Mouse (Mus musculus): ENCODE results near the gene Zfp369. TPM values are rescaled to one million over a fixed set of nuclear protein-coding genes. Genes with fewer than 3 reads are reported as not detected.

The Zfp369 gene
- polyA plus RNA-seq (2014; fragmentation: Illumina TruSeq; extraction: RNeasy Lipid Tissue Mini Kit (QIAGEN cat#74804); ENCODE audit: low read depth, low replicate concordance), result 17.2 TPM

DNA sequence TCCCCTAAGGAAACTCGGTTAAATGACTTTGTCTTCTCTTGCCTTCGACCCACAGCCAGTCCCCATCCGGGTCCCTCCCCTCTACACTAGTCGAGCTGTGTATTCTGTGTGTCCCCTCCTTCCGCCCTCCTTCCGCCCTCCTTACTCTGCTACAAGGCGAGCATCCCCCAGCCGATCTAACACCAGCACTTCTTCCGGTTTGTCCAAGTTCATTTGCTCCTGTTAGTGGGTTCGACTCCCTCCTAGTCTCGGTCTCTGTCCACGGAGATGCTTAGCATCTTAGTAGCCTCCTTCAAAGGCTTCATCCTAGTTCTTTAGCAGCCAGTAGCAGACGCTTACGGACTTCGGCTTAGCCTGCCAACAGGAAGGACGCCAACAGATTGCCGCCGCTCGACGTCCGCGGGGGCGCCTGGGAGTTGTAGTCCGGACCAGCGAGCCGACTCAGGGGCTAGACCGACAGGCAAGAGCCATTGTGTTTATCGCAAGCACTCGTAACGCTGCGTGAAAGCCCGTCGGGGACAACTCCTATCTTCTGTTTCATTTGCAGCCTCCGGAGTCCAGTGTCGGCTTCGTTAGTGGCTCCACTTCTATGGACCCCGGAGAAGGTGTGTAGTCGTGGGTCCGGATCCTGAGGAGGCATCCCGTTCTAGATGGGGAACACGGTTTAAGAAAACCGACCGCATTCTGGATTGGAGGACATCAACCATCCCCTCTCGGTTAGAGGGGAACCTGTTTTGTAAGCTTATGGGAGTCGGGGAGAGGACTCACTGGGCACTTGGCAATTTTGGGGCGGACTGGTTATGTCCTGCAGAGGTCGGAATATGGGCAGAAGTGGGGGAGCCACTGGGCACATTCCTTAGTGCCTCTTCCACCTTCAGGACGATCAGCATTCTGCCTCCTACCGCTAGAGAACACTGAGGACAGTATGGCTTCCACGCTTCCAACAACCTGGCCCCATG is at the start of gene Zfp369:
TSS of gene Zfp369 (plus strand) at position 432 of the 959 bp plus-strand sequence.

GRCm38 (mm10) chr13:65259239-65259638 is 19.4 kb upstream of the Zfp369 start, which contains the start of gene Gm10775:
Gene Gm10775 (plus strand): TSS chr13:65259539.

Other genes with a start within 250 kb of the Zfp369 start
- gene Spata31d1c, start 245.8 kb upstream of the Zfp369 start, polyA plus RNA-seq (2014; fragmentation: Illumina TruSeq; extraction: RNeasy Lipid Tissue Mini Kit (QIAGEN cat#74804); ENCODE audit: low read depth, low replicate concordance), result 0.31 TPM
- gene Prss47, start 226.1 kb upstream of the Zfp369 start, polyA plus RNA-seq (2014; fragmentation: Illumina TruSeq; extraction: RNeasy Lipid Tissue Mini Kit (QIAGEN cat#74804); ENCODE audit: low read depth, low replicate concordance), result not detected
- 36.1 TPM for gene Mfsd14b, start 165.8 kb upstream of the Zfp369 start, polyA plus RNA-seq (2014; fragmentation: Illumina TruSeq; extraction: RNeasy Lipid Tissue Mini Kit (QIAGEN cat#74804); ENCODE audit: low read depth, low replicate concordance)
- not detected for gene Olfr465-ps1, start 140.7 kb upstream of the Zfp369 start, polyA plus RNA-seq (2014; fragmentation: Illumina TruSeq; extraction: RNeasy Lipid Tissue Mini Kit (QIAGEN cat#74804); ENCODE audit: low read depth, low replicate concordance)
- gene Olfr466, start 128.6 kb upstream of the Zfp369 start, polyA plus RNA-seq (2014; fragmentation: Illumina TruSeq; extraction: RNeasy Lipid Tissue Mini Kit (QIAGEN cat#74804); ENCODE audit: low read depth, low replicate concordance), result not detected
- not detected for gene Nlrp4f, start 72.8 kb upstream of the Zfp369 start, polyA plus RNA-seq (2014; fragmentation: Illumina TruSeq; extraction: RNeasy Lipid Tissue Mini Kit (QIAGEN cat#74804); ENCODE audit: low read depth, low replicate concordance)
- gene Gm10775, start 19.3 kb upstream of the Zfp369 start, polyA plus RNA-seq (2014; fragmentation: Illumina TruSeq; extraction: RNeasy Lipid Tissue Mini Kit (QIAGEN cat#74804); ENCODE audit: low read depth, low replicate concordance), result not detected
- not detected for gene Gm10139, start 233.9 kb downstream of the Zfp369 start, polyA plus RNA-seq (2014; fragmentation: Illumina TruSeq; extraction: RNeasy Lipid Tissue Mini Kit (QIAGEN cat#74804); ENCODE audit: low read depth, low replicate concordance)